Mouse (Mus musculus) erythroid progenitor cell, adult 5-6 weeks (primary cell): Measurements from ENCODE around the gene Kncn. TPM values are rescaled to one million over a fixed set of nuclear protein-coding genes. Genes with fewer than 3 reads are reported as not detected.
A peak's percentile ranks its signal among the peaks of the same experiment; 100 is the strongest.

Source experiments
- ATAC-seq: replicated peaks from 2 replicates; pipeline ENCODE4 v1.8.0; 2016; ENCODE audit warnings: moderate number of reproducible peaks, mild to moderate bottlenecking, moderate TSS enrichment, inconsistent platforms; ENCODE audit not compliant: poor library complexity, low FRiP score, severe bottlenecking
- total RNA-seq, 2 experiments: library from RNA; stranded (forward) in 1 of 2; stranded (reverse) in 1 of 2; fragments of 150-400 nt in 1 of 2; fragments of 186-747, 209-891 nt in 1 of 2; gene quantifications; 2 replicates each; pipeline versions ENCODE4 v1.2.3 to v1.2.4; 2015 to 2017; ENCODE audit warnings: low replicate concordance in 2 of 2

The Kncn gene
- total RNA-seq (2015; ENCODE audit: low replicate concordance) = not detected in 2 replicates
- total RNA-seq (2017; ENCODE audit: low replicate concordance) = not detected in 2 replicates

DNA sequence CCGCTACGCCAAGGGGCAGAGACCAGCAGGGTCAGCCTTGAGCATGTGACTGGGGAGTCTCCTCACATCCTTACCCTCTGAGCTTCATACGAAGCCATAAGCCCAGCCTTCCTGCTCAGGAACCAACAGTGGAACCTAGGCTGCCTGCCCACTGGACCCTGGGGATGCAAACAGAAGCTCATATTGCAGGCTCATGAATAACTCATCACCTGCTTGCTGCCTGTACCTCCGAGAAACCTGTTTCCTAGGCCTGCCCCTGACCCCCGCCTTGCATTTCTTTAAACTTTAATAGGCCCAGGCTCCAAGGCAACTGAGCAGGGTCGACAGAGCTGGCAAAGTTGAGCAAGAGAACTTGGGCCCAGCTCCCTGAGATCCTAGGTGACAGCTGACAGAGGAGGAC, at the start of gene Kncn:
TSS of gene Kncn (plus strand) at position 379 of the 400 bp plus-strand sequence.
- no peak for ATAC-seq

DNA sequence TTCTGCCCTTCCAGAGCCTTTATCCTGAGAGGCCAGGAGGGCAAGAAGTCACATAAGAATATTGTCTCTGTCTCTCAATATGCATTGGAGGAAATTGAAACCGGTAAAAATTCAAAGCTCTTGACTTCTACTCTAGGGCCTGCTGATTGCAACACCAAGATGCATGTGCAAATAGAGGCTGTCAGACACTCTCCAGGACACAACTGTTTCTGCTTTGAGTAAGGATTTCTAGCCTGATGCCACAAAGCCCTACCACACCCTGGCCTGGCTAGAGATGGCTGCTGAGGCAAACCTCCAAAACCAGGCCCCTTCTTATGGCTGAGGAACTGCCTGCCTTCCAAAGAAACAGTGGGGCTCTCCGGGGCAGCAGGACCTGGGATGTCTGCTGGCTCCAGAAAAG, 48.6 kb upstream of the Kncn start:
- ATAC-seq = no peak

DNA sequence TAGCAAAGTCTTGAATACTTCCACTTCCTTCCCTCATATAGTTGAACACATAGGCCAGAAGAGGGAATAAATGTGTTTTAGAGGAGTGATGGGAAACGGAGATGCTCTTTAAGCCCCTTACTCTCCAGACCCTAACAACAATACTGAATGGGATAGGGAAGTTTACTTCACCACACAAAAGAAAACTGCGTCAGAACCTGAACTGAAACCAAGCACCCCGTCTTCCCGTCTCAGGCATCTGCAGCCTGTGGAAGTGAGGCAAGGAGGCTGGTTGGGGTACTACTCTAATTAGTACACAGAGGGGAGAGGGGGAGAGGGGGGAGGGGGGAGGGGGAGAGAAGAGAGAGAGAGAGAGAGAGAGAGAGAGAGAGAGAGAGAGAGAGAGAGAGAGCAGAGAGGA, 46.0 kb upstream of the Kncn start:
- ATAC-seq = no peak

DNA sequence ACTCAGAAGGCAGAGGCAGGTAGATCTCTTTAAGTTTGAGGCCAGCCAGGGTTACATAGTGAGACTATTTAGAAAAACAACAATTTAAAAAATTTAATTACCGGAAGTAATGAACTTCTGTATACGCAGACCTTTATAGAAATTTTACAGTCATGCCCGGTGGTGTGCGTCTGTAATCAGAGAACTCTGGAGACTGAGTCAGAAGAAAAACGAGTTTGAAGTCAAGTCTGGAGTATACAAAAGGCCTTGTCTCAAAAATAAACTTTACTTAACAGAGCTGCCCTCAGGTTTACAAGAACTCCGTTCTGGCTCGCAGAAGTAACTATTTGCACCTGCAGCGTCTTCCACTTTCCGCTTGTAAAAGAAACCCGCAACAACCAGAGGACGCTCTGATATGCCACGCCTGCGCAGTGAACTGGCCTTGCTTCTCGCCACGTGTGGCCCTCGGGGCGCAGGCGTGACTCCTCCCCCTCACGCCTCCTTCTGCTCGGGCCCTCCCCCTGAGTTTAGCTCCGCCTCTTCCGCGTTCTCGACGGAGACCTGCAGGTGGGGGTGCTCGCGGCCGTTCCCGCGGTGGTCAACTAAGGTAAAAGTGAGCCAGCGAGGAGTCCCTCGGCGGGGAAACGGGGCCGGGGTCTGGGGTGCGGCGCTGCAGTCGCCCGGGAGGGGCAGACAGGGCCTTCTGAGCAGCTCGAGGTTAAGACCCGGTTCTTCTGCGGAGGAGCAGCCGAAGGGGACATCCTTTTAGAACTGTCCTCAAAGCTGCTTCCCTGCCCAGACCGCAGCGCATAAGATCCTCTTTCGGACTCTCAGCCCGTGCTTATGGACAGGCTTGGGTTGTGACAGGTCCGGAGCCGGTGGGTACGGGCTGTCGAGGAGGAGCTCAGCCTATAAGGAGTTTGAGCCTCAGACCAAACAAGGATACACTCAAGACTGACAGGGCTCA, 45.2 kb upstream of the Kncn start, which contains the start of gene Mknk1:
TSS of gene Mknk1 (plus strand) at position 503 of the 946 bp plus-strand sequence.
- peak; percentile 98 for ATAC-seq

DNA sequence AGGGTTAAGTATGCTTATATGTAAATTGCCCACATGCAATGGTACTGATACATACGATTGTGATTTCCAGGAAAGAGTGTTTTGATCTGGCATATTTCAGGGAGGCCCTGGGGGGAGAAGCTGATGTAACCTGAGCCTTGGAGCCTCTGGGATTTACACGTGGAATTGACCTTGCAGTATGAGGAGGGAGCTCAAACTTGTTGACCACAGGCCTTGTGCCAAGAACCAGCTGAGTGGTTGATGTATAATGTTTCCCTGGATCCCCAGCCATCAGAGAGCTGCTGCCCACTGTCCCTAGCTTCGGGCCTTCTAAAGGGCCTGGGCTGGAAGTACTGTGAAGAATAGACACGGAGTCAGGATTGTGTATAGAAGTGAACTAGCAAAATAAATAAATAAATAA, 44.2 kb upstream of the Kncn start:
- no peak for ATAC-seq

DNA sequence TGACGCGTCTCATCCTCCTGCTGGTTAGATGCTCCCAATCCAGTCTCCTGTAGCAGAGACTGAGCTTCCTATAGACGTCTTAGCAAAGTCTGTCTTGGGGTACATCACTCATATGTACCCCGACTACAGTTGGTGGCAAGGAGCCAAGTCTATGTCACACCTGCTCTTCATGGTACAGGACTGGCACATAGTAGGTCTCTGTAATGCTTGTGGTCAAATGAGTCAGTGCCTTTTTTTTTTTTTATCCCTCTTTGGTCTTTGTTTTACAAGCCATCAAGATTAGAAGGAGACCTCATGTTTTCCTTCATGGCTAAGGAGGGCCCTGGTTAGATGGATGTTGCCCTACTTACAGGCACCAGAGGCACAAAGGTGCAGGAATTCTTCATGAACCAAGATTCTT, 43.4 kb upstream of the Kncn start:
- no peak for ATAC-seq

DNA sequence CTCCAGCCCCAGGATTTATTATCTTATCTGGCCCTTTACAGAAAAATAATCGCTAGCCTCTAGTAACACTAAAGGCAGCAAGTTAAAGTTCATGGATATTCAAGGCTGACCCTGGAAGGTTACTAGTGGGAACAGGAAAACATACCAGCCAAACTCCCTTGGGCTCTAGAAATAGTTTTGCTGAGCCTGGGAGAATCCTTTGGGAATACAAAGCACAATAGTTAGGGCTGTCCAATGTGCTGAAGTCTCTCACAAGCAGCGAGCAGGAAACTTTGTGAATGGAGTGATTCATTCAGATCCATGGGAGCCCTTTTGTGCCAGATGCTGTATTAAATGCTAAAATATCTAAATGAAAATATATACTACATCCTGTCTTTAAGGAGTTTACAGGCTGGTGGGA, 37.5 kb upstream of the Kncn start:
- ATAC-seq = no peak

DNA sequence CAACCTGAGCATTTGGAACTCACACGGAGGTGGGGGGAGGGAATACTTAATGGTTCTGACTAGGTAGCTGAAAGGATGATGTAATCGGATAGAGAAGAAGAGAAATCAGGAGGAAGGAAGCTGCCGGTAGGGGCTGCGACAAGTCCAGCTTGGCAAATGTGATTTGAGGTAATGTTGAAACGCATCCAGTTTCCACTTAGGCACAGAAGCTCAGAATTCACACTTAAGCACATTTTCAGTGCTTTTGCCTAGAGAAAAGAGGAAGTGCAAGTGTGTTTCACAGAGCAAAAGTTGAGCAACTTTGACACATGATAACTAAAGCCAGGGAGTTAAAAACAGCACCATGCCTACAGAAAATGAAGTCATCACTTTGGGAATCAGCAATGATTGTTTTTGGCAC, 36.8 kb upstream of the Kncn start:
- ATAC-seq = no peak

DNA sequence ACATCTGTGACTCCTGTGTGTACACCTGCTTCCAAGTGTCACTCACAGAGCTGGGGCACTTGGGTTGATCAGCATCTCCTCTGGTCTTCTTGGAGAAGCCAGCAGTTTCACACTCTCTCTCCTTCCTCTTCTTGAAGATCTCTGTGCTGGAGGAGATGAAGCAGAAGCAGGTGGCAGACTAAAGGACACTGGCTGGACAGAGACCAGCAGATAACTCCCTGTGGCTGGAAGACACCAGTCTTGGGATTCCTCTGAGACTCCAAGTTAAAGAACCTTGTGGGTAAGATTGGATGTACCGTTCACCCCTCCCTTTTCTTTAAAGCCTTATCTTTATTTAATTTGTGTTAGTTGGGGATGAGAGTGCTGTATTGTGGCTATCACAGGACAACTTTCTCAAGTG, 36.1 kb upstream of the Kncn start:
- ATAC-seq = peak; percentile 43

DNA sequence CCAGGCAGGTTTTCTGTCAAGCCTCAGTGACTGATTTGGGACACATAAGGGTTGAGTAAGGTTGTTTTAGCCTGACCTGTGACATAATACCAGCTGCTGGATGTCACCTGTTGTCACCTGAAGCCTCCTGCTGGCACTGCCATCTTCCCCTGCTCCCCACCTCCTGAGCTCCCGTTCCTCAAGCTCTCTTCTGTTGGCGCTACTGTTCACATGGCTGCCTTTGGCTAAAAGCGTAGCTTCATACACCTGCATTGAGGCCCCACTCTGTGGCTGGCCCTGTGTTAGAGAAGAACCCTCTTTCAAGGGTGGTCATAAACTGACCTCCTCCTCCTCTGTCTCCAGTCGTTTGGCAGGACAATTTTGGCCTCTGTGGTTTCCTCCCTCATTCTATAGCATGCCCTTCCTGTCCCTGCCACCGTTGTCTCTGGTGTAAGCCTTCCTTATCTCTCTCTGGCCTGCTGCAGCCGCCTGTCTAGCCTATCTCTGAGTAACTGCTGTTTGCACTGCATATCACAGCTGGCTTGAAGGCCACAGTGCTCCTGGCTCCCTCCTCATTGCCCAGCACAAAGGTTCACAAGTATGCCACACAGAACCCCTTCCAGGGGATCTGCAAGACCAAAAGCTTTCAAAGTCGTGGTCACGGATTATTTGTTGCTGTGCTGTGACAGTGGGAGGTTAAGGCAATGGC, 35.1 kb upstream of the Kncn start:
- ATAC-seq = peak; percentile 94

DNA sequence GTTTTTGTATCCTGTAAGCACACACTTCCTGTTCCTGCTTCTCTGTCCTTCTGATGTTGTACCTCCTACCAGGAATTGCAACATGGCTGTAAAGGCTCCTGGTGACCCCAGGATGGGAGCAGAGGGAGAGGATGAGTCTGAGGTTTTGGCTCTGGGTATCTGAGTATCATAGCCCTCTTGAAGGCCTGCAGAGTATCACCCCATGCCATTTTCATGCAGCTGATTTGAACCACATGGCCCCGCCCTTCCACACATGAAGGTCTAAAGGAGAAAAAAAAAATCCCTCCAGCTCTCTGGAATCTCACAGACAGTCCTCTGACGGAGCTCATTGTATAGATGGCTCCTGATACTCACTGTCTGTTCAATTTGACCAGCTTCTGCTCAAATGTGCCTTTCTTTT, 34.1 kb upstream of the Kncn start:
- ATAC-seq = peak; percentile 36; the same call in 1 of the 2 replicates

DNA sequence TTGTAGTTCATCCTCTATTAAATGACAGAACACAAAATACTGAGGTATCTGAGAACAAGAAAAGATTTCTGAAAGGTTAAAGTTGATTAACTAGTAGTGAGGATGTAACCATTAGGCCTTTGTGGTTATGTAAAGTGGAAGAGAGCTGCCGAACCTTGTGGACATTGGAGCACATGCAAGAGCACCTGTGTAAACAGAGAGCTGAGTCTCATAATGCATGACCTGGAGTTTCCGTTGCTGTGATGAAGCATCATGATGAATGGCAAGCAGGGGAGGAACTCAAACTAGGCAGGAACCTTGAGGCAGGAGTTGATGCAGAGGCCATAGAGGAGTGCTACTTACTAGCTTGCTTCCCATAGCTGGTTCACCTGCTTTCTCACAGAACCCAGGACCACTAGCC, 33.6 kb upstream of the Kncn start:
- ATAC-seq = no peak

DNA sequence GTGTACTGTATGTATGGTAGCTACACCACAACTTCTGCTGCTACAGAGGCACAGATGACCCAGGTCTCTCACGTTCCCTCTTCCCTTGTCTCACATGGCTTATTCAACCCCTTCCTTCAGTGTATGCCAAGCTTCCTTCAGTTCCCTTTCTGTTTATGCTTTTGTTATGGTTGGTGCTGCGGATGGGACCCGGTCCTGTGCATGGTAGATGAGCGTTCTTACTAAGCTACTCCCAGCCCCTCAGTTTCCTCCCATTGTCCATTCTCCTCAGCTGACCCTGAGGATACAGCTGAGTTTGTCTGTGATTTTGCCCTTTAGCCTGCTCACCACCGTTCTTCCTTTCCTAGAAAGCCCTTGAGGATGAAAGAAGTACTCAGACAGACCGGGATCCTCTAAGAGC, 32.6 kb upstream of the Kncn start:
- ATAC-seq = no peak

DNA sequence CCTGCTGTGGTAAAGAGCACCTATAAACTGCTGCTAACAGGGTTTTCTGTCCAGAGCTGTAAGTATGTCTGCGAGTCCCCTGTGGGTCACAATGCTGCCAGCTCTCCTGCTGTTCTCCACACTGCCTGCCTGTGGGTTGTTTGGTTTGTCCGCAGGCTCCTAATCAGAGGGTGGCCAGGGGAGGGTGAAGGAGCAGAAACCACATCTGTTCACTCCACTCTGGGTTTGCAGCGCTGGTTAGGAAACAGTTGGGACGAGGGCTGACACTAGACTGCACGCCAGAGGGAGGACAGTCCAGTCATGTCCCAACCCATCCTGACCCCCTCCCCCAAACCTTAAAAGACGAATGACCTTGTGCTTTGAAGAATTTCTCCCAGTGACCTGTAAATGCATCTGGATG, 29.1 kb upstream of the Kncn start:
- ATAC-seq = no peak

DNA sequence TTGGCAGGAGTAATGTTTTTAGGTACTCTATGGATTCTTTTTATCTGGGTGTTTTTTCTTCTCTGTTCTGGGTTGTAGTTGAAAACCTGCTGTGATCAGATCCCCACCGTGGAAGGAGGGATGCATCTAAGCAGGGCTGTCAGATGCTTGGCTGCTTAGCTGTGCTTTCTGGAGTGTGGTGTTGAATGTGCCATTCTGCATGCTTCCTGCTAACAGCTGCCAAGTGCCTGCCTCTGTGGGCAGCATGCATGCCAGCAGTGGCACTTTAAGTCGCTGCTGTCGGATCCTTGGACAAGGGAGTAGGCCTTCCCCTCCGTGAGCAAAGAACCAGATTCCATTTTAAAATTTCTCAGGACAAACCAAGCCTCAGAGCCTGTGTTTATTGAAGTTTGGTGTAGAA, 28.6 kb upstream of the Kncn start:
- no peak for ATAC-seq

DNA sequence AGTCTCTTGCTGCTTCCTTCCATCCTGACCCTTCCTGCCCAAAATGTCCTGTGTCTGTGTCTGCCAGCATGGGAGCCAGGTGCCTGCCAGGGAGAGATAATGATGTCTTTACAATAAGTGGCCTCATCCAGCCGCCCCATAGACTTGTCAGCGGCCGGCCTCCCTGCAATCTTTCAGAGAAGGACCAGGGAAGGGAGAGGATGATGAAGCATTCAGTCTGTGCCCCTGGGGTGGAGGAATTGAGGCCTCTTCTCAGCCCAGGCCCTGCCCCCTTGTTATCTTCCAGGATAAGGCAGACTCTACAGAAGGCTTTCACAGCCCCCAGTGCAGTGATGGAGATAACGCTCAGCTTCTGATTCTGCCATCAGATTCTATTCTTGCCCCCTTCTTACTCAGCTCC, 27.9 kb upstream of the Kncn start:
- peak; percentile 89 for ATAC-seq

DNA sequence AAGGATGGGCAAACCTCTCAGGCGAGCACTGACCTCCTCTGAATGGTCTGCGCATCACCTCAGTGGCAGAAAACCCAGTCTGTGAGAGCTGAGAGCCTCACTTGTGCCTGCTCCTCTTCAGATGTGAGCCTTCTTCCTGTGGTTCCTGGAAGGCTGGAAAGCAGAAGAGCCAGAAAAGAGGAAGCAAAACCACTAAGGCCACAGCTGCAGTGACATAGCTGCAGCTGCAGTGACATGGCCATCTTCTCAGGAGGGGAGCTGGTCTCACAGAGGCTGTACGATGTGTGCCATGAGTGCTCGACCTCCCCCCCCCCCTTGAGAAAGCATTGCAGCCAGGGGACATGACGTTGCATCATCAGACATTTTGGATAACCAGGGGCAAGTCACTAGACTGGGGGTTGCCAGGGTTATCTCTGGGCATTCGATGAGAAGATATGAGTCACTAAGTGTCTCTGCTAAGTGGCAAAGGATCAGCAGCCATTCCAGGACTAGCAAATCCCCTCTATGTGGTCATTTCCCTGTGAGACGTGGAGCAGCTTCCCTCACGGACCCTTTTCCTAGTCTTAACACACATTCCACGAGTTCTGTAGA, 26.8 kb upstream of the Kncn start:
- no peak for ATAC-seq

DNA sequence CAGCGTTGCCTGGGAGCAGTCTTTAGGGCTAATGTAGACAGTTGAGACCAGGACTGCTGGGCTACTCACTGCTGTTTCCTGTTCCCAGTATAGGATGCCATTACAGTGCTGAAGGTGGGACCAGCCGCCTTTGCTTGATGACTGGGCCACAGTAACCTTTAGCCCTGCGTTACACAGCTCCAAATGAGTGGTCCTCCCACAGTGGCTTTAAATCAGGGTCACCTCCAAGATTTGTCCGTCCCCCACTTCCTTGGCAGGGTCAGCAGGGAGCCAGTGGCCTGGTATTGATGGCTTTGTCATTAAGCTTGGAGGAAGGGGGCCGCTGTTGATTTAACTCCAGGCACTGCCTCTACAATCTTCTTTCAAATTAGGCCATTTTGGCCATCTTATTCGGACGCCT, 20.8 kb upstream of the Kncn start:
- ATAC-seq = no peak

DNA sequence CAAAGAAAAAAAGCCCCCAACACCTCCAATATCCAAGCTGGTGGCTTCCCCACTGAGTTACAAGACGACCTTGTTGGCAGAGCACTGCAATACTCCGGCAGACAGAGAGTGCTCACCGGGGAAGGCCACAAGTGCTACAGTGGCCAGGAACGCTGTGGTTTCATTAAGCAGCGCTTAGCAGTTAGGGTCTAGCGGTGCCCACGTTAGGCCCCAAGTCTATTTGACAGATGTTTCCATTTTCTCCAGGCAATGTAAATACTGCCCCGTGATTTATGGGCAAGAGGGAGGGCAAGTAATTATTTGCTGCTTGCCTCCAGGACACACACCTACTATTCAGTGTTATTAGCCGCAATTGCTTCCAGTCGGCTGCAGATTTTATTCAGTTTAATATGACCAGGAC, 20.3 kb upstream of the Kncn start:
- no peak for ATAC-seq

DNA sequence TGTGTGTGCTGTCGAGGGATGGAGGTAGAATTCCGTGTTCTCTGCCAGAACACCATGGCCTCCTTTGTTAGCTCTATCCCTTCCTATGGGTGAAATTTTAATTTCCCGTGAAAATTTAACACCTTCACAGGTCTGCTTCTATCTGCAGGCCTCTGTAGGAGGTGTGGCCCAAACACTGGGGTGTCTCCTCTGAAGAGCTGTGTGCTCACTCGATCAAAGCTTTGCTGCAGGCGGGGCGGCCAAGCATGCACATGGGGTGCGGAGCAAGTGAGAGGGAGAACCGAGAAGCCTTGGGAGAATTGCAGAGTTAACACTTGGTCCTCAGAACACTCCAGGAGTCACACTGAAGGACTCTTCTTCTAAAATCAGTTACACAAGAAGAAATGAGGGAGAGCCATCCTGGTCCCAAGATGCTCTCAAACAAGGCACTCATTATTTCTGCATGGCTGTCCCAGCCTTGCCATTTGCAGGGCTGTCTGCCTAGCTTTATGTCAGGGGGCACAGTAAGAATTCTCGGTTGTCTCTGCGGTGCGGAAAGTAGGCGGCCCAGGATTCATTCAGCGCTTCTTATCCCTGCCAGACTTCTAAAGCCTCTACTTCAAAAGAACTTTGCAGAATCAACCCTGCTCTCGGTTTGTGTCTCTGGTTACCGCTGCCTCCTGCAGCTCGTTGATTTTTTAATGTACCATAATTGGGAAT, 14.5 kb upstream of the Kncn start:
- no peak for ATAC-seq
